Mouse (Mus musculus): ENCODE data around the gene Fyttd1.
"Not testable (repeated sequence)": the region's sequence is repeated elsewhere in the genome, so short reads cannot be mapped to it uniquely, and the experiment has no call there.

Fyttd1 gene

DNA sequence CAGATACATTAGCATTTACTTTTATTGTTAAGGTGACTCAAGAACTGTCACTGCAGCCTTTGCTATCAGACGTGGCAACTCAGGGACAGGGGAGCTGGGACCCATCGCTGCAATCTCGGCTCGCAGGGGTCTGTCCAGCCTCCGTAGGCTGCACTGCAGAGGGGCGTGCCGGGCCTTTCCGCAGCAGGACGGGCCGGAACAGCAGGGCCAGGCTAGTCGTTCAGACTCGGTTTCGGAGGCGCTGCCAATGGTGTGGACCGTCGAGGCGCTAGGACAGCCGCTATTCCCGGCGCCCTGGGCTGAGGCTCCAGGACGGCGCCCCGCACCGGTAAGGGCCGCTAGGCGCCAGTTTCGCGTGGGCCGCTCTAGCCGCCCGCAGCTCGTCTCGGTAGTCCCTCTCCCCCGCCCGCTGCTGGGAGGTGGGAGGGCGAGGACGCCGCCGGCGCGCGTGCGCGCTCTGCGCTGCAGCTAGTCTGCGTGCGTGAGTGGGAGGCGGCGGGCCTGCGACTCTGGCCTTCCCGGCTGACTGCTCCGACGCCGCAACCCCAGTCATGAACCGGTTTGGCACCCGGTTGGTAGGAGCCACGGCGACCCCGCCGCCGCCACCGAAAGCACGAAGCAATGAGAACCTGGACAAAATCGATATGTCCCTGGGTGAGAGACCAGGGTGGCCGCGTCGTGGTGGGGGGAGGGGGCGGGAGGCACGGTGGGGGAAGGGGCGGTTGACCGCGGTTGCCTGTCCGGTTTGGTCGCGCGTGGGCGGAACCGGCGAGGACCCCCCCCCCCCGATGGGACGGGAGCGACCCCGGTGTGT, at the start of gene Fyttd1, which contains the start of gene Rubcn:
Gene Fyttd1 (plus strand): TSS at position 158 of the 814 bp plus-strand sequence.
Gene Rubcn (minus strand): TSS at position 424 of the 814 bp plus-strand sequence.
- peak; percentile 92 to 93 for DNase-seq (ENCODE audit: low spot score in 2 of 2)

DNA sequence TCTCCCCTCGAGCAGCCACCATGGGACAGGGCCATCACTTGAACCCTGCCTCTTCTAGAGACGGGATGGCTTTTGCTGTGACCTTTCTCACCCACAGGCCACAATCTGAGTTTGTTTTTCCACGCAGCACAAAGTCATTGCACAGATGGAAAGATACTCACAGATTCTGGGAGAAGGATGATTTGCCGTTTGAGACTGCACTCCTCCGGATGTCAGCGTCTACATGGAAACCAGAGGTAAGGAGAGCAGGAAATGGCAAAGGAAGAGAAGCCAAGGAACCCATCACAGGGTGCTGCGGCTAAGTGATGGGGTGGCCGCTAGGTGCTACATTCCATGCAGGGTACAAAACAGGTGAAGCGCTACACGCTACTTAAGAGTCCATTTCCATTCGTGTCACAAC, 48.2 kb upstream of the Fyttd1 start:
- DNase-seq (ENCODE audit: low spot score in 2 of 2): no peak

DNA sequence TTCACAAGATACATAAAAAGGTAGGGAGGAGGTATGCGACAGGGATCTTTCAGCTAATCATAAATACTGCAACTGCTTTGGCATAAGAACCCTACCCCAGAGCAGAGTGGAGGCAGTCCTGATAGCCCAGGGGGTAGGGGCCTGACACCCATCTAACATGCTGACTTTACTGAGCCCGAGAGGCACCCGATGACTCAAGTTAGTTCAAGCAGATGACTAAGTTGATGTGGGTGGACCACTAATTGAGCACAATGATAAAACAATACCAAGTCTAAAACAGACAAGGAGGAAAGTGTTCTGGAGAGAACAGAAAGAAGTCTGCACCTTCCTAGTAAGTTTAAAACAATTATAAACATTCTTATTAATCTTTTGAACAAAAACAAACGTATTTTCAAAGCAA, 45.8 kb upstream of the Fyttd1 start:
- no peak for DNase-seq (ENCODE audit: low spot score in 2 of 2)

DNA sequence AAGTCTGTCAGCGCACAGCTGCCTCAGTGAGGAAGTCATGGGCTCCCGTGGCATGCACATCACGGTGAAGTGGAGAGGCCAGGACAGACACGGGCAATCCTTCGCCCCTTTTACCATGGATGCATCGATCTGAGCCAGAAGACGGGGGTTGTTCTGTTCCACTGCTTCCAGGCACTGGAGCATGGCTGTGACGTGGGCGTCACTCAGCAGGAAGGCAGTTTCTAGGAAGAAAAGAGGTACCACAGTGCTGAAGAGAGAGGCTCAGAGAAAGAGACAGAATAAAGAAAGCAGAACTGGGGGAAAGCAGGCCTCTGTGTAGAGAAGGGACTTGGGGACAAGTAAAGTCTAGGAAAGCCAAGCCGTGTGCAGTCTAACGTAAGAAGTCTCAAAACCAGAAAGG, 30.2 kb upstream of the Fyttd1 start:
- DNase-seq (ENCODE audit: low spot score in 2 of 2): peak in 1 of 2 experiments; percentile 47

DNA sequence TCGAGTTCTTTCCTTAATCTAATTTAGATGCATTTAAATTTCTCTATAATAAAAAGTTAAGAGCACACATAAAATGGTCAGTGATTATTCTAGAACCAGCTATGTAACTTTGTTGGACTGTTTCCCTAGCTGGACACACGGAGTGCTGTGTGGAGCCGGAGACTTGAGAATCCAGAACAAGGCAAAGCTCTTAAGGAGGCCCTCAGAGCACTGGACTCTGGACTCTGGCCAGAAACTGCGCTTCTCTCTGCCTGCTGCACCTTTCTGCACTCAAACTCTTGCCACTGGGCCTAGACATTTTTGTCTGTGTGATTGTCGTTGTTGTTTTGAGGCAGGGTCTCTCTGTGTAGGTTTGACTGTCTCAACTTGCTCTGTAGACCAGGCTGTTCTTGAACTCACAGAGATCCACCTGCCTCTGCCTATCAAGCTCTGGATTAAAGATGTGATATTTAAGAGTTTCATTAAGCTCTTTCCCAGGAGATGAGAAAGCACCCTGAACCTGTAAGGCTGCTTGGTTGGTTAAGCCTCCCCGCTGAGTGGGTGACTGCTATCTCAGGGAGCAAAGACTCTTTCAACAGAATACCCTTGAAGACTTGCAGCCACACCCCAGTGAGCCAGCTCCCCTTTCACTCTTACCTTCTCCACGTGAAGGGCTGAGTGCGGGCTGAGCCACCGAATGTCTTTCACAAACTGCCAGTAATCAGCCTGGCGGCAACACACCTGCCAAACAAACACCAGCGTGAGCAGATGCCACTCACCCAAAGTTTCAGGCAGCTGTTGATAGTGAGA, 28.1 kb upstream of the Fyttd1 start:
- DNase-seq (ENCODE audit: low spot score in 2 of 2): no peak

DNA sequence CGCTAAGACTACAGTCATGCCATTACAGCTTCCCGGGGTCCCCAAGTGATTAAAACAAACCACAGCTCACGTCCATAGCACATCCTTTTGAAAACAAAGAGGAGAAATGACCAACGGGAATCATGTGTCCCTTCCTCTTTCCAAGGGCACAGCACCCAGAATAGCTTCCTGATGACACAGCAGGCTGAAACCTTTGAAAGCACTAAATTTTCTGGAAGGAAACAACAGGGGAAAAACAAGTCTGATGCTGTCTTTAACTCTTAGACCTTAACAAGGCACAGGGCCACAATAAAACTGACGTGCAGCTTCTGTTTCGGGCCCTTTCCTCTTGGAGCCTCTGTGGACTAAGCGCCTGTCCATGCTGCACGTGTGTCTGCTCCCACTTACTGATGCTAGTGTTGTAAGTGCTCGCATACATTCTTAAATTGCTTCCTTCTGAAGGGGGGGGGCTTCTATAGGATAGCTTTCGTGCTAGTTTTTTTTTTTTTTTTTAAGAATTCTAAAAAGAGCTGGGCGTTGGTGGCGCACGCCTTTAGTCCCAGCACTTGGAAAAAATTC, 23.7 kb upstream of the Fyttd1 start:
- DNase-seq (ENCODE audit: low spot score in 2 of 2): no peak

DNA sequence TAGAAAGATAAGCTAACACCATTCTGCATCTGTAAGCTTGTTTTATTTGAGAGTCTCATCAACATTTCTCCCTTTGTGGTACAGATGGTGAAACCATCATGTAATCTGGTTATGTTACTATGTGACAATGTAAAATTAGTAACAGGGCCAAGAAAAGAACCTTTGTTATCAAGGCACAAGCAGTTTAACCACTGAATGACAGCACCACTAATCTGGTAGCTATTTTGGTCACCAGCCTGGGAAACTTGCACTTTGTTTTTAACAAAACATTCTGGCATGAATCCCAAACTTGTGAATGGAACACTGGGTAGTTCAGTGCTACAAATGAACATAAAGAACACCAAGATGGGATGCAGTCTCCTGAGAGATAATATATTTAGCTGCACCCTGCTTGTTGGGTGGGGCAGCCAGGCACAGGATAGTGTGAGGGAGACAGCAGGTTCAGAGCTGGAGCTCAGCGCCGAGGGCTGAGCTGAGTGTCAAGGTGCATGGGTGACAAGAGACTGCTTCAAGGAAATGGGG, 23.2 kb upstream of the Fyttd1 start:
- DNase-seq (ENCODE audit: low spot score in 2 of 2): peak in 1 of 2 experiments; percentile 25

DNA sequence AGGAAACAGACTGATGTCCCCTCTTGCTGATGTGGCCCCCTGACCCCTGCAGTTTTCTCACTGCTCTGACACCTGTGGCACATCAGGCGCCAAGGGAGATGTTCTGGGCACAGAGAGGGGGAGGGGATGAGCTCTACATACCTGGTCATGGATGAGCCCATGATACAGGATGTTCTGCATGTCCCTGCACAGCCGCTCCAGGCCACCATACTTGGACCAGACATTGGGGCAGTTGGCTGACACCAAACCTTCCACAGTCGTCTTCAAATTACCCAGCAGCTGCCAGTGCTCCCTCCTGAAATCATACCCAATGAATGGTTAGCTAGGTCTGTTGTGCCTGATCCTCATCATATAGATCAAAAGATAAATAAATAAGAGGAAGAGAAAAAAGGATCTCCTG, 20.5 kb upstream of the Fyttd1 start:
- no peak for DNase-seq (ENCODE audit: low spot score in 2 of 2)

DNA sequence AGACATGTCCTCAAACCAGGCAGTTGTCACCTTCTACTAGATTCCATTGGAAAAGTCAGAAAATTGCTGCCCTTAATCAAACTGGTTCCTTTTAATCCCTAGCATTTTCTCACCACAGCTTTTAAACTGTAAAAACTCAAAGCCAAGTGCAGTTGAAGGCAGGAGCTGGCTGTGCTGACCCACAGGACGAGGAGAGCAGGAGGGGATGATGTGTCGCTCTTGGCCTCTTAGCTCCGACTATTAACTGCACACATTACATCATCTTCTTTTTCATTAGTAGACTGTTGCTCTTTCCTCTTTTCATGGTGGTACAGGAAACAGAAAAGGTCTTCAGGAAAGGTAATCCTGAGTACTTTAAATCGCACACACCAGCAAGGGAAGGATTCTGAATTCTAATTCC, 18.9 kb upstream of the Fyttd1 start:
- no peak for DNase-seq (ENCODE audit: low spot score in 2 of 2)

DNA sequence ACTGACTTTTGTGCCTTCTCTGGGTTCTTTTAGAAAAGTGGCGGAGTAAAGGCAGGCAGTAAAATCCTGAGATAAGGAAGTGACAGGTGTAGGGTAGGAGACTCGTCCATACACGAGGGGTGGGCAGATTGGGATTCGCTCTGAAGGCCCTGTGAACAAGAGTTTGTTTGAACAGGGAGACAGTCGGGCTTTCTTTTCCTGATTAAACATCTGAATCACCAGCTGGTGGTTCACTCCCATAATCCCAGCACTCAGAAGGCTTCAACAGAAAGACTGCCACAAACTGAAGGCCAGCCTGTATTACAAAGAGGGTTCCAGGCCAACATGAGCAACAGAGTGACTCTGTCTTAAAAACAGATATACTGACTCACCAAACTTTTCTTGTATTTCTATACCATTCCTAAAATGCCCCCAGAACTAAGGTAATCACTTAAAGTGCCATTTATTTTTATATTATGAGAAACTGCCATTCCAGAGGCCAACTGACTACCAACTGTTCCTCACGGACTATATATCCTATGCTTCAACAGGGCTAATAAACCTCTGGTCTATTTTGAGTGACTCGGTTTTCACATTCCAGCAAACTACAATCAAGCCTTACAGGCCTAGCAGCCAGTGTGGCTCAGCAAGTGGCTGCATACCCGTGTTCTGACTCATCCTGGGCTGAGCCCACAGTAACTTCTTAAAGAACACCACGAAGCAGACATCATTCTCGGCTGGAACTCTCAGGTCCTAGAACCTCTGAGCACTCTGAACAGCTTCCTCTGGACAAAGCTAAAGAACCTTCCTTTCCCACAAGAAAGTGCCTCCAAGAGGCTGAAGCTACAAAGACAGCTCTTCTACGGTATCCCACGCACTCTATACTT, 18.3 kb upstream of the Fyttd1 start:
- DNase-seq (ENCODE audit: low spot score in 2 of 2): no peak

DNA sequence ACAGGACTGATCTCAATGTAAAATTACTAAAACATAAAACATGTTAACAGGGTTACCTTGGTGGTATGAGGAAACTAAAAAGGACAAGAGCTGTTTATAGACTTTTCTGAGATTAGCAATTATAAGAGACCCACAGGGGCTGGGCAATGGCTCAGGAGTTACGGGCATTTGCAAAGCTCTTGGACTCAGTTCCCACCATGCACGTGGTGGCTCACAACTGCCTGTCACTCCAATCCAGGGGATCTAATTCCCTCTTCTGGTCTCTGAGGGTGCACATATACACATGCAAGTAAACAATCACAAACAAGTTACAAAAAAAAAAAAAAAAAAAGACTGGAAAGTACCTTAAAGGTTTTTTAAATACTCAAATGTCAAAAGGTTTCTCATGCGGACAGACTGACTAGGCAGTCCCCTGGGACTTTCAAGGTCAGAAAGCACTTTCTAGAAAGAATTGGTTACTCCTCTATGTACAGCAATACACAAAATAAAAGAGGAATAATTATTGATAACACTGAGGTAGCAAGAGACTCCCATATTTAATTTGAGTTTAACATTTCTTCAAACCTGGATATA, 15.4 kb upstream of the Fyttd1 start:
- DNase-seq (ENCODE audit: low spot score in 2 of 2): no peak

DNA sequence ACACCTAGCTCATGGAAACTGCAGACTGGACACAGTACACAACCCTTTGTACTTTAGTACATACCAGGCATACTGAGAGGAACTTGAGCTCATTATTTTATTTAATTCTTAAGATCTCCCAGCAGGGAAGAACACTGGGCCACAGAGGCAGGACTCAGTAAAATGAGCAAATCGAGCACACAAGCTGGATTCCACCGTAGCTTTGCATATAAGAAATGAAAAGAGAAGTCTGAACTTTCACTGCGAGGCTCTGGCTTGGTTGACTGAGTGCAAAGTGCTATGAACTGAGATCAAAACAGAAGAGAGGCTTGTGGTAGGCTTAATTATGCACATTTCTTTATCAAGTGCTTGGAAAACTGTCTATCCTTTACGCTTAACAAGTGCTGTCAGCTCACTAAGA, 11.9 kb upstream of the Fyttd1 start:
- DNase-seq (ENCODE audit: low spot score in 2 of 2): no peak

DNA sequence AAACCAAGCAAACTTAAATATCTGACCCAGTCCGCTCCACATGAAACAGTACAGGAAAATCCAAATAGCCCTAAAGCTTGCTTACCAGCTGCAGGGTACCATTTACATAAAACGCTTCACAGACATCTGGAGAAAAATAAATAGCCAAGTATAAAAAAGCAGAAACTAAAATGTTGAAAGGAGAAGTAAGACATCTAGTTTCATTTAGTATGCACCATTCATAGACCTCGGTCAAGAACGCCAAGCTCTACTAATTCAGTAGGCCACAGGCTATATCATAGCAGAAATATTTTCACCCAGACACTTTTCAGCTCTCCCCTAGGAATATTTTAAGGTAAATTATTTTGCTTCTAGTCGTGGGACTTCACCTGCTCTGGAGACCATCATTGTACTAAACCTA, 10.6 kb upstream of the Fyttd1 start:
- DNase-seq (ENCODE audit: low spot score in 2 of 2): no peak

DNA sequence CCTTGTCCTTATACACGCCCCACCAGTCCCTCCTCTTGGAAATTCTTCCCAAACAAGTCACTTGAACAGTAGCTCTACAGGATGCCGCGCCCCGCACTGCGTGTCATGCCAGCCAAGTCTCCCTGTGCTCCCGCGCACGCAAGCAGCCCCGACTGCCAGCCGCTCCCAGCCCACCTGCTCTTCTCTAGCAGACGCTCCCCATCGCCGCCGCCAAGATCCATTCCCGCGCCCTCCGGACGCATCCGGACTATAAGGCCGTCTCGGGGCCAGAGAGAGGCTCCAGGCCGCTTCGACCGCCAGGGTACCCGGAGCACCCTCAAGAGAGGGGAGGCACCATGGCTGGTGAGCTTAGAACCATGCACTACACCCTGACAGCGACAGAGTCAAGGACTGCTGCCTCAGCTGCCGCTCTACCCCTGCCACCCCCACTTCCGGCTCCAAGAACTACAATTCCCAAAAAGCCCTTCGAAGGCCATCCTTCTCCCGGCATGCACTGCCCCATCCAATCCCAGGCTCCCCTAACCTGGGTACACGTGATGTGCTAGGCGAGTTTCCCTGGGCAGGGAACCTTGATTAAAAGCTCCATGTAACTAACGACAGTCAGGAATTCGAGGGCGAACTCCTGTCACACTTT, 9.3 kb upstream of the Fyttd1 start:
- peak; percentile 90 to 93 for DNase-seq (ENCODE audit: low spot score in 2 of 2)

DNA sequence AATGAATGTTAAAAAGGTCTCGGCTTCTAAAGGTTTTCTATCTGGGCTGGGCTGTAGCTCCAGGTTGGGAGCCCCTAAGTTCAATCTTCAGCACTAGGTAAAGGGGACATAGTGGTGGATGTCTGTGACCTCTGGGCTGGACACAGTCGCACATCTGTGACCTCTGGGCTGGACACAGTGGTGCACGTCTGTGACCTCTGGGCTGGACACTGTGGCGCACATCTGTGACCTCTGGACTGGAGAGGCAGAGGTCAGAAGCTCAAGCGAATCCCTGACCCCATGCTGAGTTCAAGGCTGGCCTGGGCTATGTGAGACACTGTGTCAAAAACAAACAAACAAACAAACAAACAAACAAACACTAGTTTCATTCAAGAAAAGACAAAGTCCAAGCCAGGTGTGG, 7.1 kb upstream of the Fyttd1 start:
- DNase-seq (ENCODE audit: low spot score in 2 of 2): no peak

DNA sequence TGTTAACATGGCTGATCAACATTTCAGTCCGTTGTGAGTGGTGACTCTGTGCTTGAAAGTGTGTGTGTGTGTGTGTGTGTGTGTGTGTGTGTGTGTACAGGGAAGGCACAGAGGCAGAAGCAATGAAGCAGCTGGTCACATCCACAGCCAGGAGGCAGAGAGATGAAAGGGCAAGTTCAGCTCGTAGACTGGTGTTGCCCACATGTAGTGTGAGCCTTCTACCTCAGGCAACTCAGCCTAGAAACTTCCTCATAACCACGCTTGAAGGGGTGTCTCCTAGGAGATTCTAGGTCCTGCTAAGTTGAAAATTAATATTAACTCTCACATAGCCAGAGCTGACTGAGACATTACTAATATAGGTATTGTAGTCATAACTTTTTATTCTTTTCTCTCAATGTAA, 3.9 kb upstream of the Fyttd1 start:
- no peak for DNase-seq (ENCODE audit: low spot score in 2 of 2)

DNA sequence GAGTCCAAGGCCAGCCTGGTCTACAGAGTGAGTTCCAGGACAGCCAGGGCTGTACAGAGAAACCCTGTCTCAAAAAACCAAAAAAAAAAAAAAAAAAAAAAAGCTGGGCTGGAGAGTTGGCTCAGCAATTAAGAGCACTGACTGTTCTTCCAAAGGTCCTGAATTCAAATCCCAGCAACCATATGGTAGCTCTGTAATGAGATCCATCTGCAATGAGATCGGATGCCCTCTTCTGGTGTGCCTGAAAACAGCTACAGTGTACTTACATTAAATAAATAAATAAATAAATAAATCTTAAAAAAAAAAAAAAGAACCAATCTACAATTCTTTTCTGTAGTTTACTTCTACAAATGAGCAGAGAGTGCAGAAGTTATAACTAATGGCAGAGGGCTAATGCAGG, 2.0 kb upstream of the Fyttd1 start:
- DNase-seq (ENCODE audit: low spot score in 2 of 2): not testable (repeated sequence)

DNA sequence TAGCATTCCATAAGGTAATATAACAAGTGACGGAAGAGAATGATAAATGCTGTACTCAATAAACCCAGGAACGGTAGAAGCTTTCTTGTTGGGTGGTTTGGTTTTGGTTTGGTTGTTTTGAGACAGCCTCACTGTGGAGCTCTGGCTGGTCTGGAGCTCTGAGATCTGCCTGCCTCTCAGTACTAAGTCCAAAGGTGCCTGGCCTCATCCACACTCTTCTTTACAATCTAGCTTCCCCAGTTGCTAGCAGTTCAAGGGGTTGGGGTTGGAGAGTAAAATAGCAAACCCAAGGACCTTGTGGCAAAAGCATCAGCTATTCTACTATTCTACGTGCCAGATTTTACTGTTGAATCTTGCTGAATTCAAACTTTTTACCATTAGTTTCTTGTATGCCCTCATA, 1.5 kb upstream of the Fyttd1 start:
- no peak for DNase-seq (ENCODE audit: low spot score in 2 of 2)

DNA sequence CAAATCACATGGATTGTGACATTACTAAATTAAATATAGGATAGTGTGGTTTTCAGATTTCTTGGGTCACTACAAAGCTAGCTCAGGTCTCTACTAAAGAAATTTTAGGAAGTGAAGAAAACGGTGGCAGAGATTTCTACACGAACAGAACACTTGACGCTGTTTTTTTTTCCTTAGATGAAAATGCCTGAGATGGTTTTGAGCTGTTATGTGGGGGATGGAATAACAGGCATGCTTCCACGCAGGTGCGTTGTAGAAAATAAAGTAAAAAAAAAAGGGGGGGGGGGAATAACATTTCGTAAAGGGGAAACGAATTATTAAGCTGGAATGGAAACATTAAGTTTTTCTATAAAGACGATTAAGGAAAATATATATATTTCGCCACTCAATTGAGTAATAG, 469 bp upstream of the Fyttd1 start:
- no peak for DNase-seq (ENCODE audit: low spot score in 2 of 2)

DNA sequence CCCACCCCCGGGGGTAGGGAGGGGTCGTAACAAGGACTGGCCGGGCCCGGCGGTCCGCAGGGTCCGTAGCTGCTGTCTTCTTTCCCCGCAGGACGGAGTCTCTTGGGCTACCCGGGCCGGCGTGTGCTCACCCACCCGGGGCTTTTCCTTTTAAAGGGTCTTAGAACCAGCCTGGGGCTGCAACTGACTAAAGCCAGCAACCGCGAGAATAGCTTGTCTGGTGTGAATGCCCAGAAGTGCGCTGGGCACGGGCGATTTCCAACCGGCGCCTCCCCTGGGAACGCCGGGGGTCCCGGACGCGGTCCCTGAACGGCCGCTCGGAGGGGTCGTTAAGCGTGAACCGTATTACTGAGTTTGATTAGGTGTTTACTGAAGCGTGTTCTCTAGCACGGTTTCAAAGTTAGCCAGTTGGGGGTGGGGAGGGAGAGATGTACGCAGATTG, 878 bp downstream of the Fyttd1 start:
- no peak for DNase-seq (ENCODE audit: low spot score in 2 of 2)

Data from right cerebral cortex, postnatal 36 days (tissue).